Mouse (Mus musculus) heart, postnatal 0 days (tissue): Measurements from ENCODE around the gene Spem2.

Experiments used
- CTCF ChIP-seq: IDR thresholded peaks from 2 replicates; pipeline ENCODE4 v1.5.1; 2016; ENCODE audit warnings: antibody characterized with exemption, control low read depth, low read depth
- EP300 ChIP-seq: IDR thresholded peaks from 2 replicates; pipeline ENCODE4 v1.6.1; 2016; ENCODE audit warnings: antibody characterized with exemption, low read depth

- TF ChIP-seq CTCF (no peak), EP300 (no peak)
Observed at GRCm38 (mm10) chr11:69766872-69767624, 51.2 kb downstream of the Spem2 start.
